Mouse (Mus musculus) A20 (cell line): ENCODE measurements around the gene Gm10697.
"Not testable (repeated sequence)": the region's sequence is repeated elsewhere in the genome, so short reads cannot be mapped to it uniquely, and the experiment has no call there.

Experiments used
- DNase-seq: peaks from one replicate; pipeline ENCODE4 v3.0.0-alpha.2; 2011; ENCODE audit warnings: low read depth, low spot score

Gene Gm10697

DNA sequence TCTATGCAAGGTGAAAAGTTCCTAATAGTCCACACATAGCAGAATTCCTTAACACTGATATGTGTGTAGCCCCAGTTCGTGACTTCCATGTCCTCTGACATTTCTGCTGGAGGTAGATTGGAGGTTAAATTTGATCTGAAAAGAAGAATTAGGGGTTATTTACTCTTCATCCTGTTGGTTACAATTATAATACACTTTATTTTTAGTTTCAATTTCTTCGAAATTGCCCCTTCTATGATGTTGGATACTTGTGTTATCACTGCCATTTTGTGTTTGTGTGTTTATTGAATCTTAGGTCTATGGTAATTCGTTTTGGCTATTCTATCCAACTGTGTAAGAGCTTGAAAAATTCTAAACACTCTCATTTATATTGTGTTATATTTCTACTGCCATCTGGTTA lies at the start of gene Gm10697:
TSS of gene Gm10697 (minus strand) at position 101 of the 400 bp plus-strand sequence.
- DNase-seq = not testable (repeated sequence)

DNA sequence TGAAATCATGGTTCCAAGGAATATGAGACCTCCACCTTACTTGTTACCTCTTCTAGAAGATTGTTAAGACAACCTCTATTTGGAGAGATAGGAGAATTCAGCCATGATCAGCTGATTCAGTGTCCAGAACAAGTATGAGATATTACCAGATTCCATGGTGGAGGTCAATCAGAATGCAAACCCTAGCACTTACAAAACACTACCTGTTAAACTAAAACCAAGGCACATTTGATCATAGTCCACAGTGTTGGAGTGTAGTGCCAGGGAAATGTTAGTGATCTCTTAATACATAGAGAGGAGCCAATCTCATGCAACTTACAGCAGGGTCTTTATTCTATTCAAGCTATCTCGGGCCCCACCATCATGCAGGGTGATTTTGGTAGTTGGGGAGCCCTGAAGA lies 42.6 kb upstream of the Gm10697 start:
- not testable (repeated sequence) for DNase-seq

DNA sequence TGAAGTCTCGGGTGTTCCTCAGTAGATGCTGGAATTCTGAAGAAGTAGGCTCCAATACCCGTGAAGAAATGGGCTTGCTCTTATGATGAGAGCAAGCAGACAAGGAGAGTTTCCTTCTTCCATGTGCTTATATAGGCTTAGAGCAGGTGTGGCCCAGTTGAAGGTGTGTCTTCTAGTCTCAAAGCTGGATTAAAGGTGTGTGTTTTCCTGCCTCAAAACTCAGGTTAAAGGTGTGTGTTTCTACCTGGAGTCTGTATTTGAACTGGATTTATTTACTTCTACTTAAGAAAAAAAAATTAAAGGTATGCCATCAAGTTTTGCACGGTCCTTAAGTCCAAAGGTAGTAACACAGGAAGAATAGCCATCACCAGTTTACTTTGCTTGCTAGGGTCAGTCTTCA lies 17.7 kb downstream of the Gm10697 start, which contains the start of gene Gm9125:
TSS of gene Gm9125 (minus strand) at position 101 of the 400 bp plus-strand sequence.
- not testable (repeated sequence) for DNase-seq

DNA sequence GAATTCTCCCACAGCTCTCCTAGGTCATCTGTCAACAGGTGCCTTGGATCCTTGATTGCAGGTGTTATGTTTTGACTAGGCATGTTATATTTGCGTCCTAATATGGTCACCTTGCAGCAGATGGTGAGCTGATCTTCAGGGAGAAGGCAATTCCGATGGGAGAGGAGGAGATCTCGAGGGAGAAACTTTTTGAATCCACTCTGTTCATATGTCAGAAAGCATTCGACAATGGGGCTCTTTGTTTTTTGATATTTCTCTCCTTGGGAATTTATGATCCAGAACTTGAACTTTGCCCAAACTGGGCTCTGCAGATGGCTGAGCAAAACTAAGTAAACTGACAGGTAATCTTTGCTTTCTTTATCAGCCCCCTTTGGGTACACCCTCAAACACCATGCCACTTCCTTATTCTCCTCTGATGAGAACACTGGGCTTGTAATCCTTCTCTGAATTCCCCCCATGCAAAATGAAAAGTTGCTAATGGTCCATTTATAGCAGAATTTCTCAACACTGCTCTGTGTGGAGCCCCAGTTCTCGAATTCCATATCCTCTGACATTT lies 22.8 kb downstream of the Gm10697 start:
- DNase-seq = not testable (repeated sequence)

DNA sequence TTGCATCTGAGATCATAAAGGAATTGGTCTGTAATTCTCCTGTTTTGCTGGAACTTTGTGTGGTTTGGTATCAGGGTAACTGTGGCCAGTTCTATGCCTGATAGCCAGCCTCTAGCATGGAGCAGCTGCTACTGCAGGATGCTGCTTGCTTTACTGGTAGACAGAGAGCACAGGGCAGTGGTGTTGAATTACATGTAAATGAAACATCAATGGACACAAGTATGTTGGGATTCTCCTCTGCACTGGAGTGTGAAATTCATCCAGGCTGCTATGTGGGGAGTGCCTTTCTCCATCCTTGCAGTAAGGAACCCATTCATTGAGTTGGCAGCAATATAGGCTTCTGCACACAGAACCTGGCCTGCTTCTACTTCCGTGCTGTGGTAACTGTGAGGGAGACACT lies 34.2 kb downstream of the Gm10697 start:
- DNase-seq = not testable (repeated sequence)

DNA sequence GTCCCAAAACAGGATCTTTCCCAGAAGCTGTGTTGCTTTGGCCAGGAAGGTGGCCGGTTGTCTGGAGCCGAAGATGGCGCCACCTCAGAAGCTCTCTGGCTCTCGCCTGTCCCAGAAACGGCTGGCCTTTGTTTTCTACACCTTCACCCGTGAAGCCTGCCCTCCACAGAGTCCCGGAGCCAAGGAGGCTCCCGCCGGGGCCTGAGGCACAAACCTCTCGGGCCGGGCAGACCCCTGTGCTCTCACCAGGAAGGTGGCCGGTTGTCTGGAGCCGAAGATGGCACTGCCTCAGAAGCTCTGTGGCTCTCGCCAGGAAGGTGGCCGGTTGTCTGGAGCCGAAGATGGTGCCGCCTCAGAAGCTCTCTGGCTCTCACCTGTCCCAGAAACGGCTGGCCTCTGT lies 38.0 kb downstream of the Gm10697 start:
- DNase-seq = not testable (repeated sequence)
